Mouse (Mus musculus): ENCODE results near the gene D330020A13Rik. TPM values are rescaled to one million over a fixed set of nuclear protein-coding genes. Genes with fewer than 3 reads are reported as not detected.

Gene D330020A13Rik
- polyA plus RNA-seq, 2 experiments, result not detected

GRCm38 (mm10) chr6:120306859-120307594, 12.9 kb downstream of the D330020A13Rik start:
- no peaks in the 10 kb centered on the region for H3K4me1 ChIP-seq (replicated peaks; ENCODE audit: control insufficient read depth in 2 of 2, insufficient read depth in 2 of 2, low read length in 1 of 2)
- ATAC-seq (ENCODE audit: insufficient read depth) (no peak), DNase-seq (ENCODE audit: low read depth in 3 of 3, low spot score in 3 of 3) (no peak)
- H3K27me3 ChIP-seq (ENCODE audit: control insufficient read depth, insufficient read depth, low read length), result no peaks in the 10 kb centered on the region; the same call in none of the 2 replicates
- no peaks in the 10 kb centered on the region for H3K9me3 ChIP-seq (ENCODE audit: control insufficient read depth, low read length)
- H3K27ac ChIP-seq, result no peak overlapping the region
- H3K9ac ChIP-seq (replicated peaks), result no peak overlapping the region
- TF ChIP-seq CTCF (IDR thresholded peaks at IDR 0.05; ENCODE audit: low read depth), result no peak
- TF ChIP-seq EP300 (IDR thresholded peaks at IDR 0.05; ENCODE audit: low read depth), result no peak
- H3K36me3 ChIP-seq (replicated peaks; ENCODE audit: control insufficient read depth, insufficient read depth, low read depth), result no peaks in the 10 kb centered on the region
- no peak overlapping the region for H3K4me2 ChIP-seq (ENCODE audit: low read depth)
- H3K4me3 ChIP-seq (ENCODE audit: insufficient read depth in 1 of 2, low read depth in 2 of 2, low read length in 2 of 2), result no peak overlapping the region
- 69% methylated on average over 3 of the region's 3 CpGs for WGBS (ENCODE audit: insufficient replicate concordance)

DNA sequence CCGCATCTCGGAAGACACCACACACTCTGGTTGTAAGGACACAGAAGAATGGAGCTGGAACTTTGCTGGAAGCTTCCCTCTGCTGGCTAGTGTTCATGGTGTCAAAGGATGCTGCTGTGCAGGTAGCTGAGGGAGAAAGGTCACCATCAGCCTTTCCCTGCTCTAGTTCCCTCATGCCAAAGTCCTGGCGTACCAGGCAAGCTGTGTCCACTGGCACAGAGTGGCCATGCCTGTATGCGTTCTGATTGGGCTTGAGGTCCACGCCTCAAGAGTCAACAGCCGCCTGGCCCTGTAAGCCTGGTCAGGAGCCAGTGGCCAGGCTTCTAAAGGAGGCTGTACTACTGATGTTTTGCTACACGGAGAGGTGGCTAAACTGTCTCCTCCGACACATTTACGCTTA, 15.2 kb downstream of the D330020A13Rik start:
- no peak for ATAC-seq (ENCODE audit: insufficient read depth)
- Histone ChIP-seq H3K36me3 (replicated peaks; ENCODE audit: control insufficient read depth, insufficient read depth, low read depth) (no peaks in the 10 kb centered on the region), H3K27me3 (ENCODE audit: control insufficient read depth, insufficient read depth, low read length) (no peaks in the 10 kb centered on the region), H3K4me2 (ENCODE audit: low read depth) (no peak overlapping the region), H3K27ac (no peak overlapping the region), H3K4me1 (replicated peaks; ENCODE audit: control insufficient read depth in 2 of 2, insufficient read depth in 2 of 2, low read length in 1 of 2) (no peaks in the 10 kb centered on the region), H3K9ac (replicated peaks) (no peak overlapping the region), H3K4me3 (ENCODE audit: insufficient read depth in 1 of 2, low read depth in 2 of 2, low read length in 2 of 2) (no peak overlapping the region), H3K9me3 (ENCODE audit: control insufficient read depth, low read length) (no peaks in the 10 kb centered on the region)
- TF ChIP-seq CTCF (IDR thresholded peaks at IDR 0.05; ENCODE audit: low read depth) (no peak), EP300 (IDR thresholded peaks at IDR 0.05; ENCODE audit: low read depth) (no peak)
- WGBS (ENCODE audit: insufficient replicate concordance), result 67% methylated on average over 9 of the region's 9 CpGs
- no peak for DNase-seq (ENCODE audit: low read depth in 3 of 3, low spot score in 3 of 3)

- Histone ChIP-seq H3K27ac (no peak overlapping the region), H3K4me2 (ENCODE audit: low read depth) (no peak overlapping the region), H3K4me1 (replicated peaks; ENCODE audit: control insufficient read depth in 2 of 2, insufficient read depth in 2 of 2, low read length in 1 of 2) (no peaks in the 10 kb centered on the region), H3K9ac (replicated peaks) (no peak overlapping the region), H3K4me3 (ENCODE audit: insufficient read depth in 1 of 2, low read depth in 2 of 2, low read length in 2 of 2) (no peak overlapping the region), H3K36me3 (replicated peaks; ENCODE audit: control insufficient read depth, insufficient read depth, low read depth) (no peaks in the 10 kb centered on the region), H3K27me3 (ENCODE audit: control insufficient read depth, insufficient read depth, low read length) (no peaks in the 10 kb centered on the region), H3K9me3 (ENCODE audit: control insufficient read depth, low read length) (no peaks in the 10 kb centered on the region)
- no peak for TF ChIP-seq CTCF (IDR thresholded peaks at IDR 0.05; ENCODE audit: low read depth)
- no peak for TF ChIP-seq EP300 (IDR thresholded peaks at IDR 0.05; ENCODE audit: low read depth)
- DNase-seq (ENCODE audit: low read depth in 3 of 3, low spot score in 3 of 3) (no peak), ATAC-seq (ENCODE audit: insufficient read depth) (no peak)
- WGBS (ENCODE audit: insufficient replicate concordance), result 46% methylated on average over 3 of the region's 3 CpGs
These were observed 15.6 kb downstream of the D330020A13Rik start for GRCm38 (mm10) chr6:120309787-120310186.

DNA sequence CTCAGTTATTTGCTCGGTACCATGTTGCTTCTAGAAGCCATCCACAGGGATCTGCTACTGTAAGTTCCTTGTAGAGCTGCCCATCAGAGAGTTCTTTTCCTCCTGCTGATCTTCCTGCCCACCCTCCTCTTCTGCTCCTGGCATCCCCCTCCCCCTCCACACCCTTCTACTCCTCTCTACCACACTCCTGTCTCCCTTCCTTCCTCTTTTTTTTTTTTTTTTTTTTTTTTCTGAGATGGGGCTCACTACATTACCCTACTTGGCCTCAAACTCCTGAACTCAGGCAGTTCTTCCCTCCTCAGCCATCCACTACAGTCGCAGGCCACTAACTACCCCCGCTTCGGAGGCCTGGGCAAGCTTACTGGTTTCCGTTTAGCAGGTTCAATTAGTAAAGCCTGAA, 18.3 kb downstream of the D330020A13Rik start:
- 20% methylated on average over 5 of the region's 5 CpGs for WGBS (ENCODE audit: insufficient replicate concordance)

DNA sequence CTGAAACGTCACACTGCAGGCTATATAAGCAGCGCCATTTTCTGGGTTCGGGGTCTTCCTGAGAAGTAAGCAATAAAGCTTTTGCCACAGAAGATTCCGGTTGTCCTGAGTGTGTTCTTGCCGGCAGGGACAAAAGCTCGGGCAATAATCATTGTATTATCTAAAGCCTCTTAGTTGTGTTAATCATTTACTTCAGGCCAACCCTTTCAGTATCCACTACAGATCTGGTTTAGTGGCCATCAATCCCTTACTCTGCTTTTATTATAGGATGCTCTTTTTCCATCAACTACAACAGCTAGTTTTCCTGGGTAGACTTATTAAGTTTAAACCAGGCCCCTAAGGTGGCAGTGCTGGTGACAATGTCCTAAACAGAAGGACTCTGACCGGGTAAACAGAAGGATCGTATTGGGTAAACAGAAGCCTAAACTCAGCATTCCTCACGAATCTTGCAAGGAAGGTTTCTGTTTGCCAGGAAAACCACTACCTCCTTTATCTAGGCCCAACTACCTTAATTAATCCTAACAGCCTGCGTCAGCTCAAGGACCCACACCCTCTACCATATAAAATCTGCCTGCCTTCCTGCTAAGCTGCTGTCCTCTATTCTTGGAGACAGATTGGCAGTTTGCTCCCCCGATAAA, 24.3 kb downstream of the D330020A13Rik start:
- 61% methylated on average over 11 of the region's 11 CpGs for WGBS (ENCODE audit: insufficient replicate concordance)
- no peak overlapping the region for H3K4me3 ChIP-seq (ENCODE audit: insufficient read depth in 1 of 2, low read depth in 2 of 2, low read length in 2 of 2)
- no peak overlapping the region for H3K9ac ChIP-seq (replicated peaks)
- ATAC-seq (ENCODE audit: insufficient read depth) (no peak), DNase-seq (ENCODE audit: low read depth in 3 of 3, low spot score in 3 of 3) (no peak)
- no peaks in the 10 kb centered on the region for H3K9me3 ChIP-seq (ENCODE audit: control insufficient read depth, low read length)
- H3K36me3 ChIP-seq (replicated peaks; ENCODE audit: control insufficient read depth, insufficient read depth, low read depth), result no peaks in the 10 kb centered on the region
- no peak overlapping the region for H3K27ac ChIP-seq
- no peak for TF ChIP-seq EP300 (IDR thresholded peaks at IDR 0.05; ENCODE audit: low read depth)
- TF ChIP-seq CTCF (IDR thresholded peaks at IDR 0.05; ENCODE audit: low read depth), result no peak
- H3K27me3 ChIP-seq (ENCODE audit: control insufficient read depth, insufficient read depth, low read length), result no peaks in the 10 kb centered on the region
- no peak overlapping the region for H3K4me2 ChIP-seq (ENCODE audit: low read depth)
- no peaks in the 10 kb centered on the region for H3K4me1 ChIP-seq (replicated peaks; ENCODE audit: control insufficient read depth in 2 of 2, insufficient read depth in 2 of 2, low read length in 1 of 2)

More for the DNA sequence above, 18.3 kb downstream of the D330020A13Rik start:
- no peak overlapping the region for H3K27ac ChIP-seq
- H3K4me3 ChIP-seq (ENCODE audit: insufficient read depth in 1 of 2, low read depth in 2 of 2, low read length in 2 of 2), result no peak overlapping the region
- H3K36me3 ChIP-seq (replicated peaks; ENCODE audit: control insufficient read depth, insufficient read depth, low read depth), result no peaks in the 10 kb centered on the region
- TF ChIP-seq EP300 (IDR thresholded peaks at IDR 0.05; ENCODE audit: low read depth) (no peak), CTCF (IDR thresholded peaks at IDR 0.05; ENCODE audit: low read depth) (no peak)
- DNase-seq (ENCODE audit: low read depth in 3 of 3, low spot score in 3 of 3) (no peak), ATAC-seq (ENCODE audit: insufficient read depth) (no peak)
- H3K4me2 ChIP-seq (ENCODE audit: low read depth), result no peak overlapping the region
- H3K9me3 ChIP-seq (ENCODE audit: control insufficient read depth, low read length), result no peaks in the 10 kb centered on the region
- H3K27me3 ChIP-seq (ENCODE audit: control insufficient read depth, insufficient read depth, low read length), result no peaks in the 10 kb centered on the region
- no peaks in the 10 kb centered on the region for H3K4me1 ChIP-seq (replicated peaks; ENCODE audit: control insufficient read depth in 2 of 2, insufficient read depth in 2 of 2, low read length in 1 of 2)
- H3K9ac ChIP-seq (replicated peaks), result no peak overlapping the region
